Mouse (Mus musculus): ENCODE data around the gene Prkd2. TPM values are rescaled to one million over a fixed set of nuclear protein-coding genes. Genes with fewer than 3 reads are reported as not detected.
A peak's percentile ranks its signal among the peaks of the same experiment; 100 is the strongest.

The Prkd2 gene
- total and polyA plus RNA-seq, 3 experiments, result 15.3 to 26.2 (median 19.9) TPM

- H3K9ac ChIP-seq (ENCODE audit: low read depth, low read length), result no peak overlapping the region
- WGBS, result 34% methylated on average over 5 of the region's 5 CpGs
Observed at GRCm38 (mm10) chr7:16820271-16820763, 22.4 kb upstream of the Prkd2 start.

GRCm38 (mm10) chr7:16821091-16821490, 21.6 kb upstream of the Prkd2 start:
- Histone ChIP-seq H3K9ac (ENCODE audit: low read depth, low read length) (no peak overlapping the region), H3K27ac (no peak overlapping the region; the same call in 1 of the 2 replicates), H3K36me3 (ENCODE audit: control insufficient read depth, insufficient read depth, low read length) (peaks cover 9% of the 10 kb centered on the region; the same call in 1 of the 2 replicates), H3K27me3 (ENCODE audit: control insufficient read depth, insufficient read depth, low read length) (no peaks in the 10 kb centered on the region), H3K79me2 (replicated peaks; ENCODE audit: control insufficient read depth, insufficient read depth, low read length) (peaks cover 9% of the 10 kb centered on the region), H3K4me3 (no peak overlapping the region), H3K4me1 (ENCODE audit: control insufficient read depth, insufficient read depth, low read length) (peaks cover 47% of the 10 kb centered on the region)
- intact Hi-C loops (cut with DNase I), result no loop called here
- no peak for DNase-seq
- 41% methylated on average over 3 of the region's 3 CpGs for WGBS
- TF ChIP-seq POLR2A (IDR thresholded peaks at IDR 0.05; ENCODE audit: insufficient read depth, low read depth, low read length) (no peak), CTCF (IDR thresholded peaks at IDR 0.05) (no peak), EP300 (IDR thresholded peaks at IDR 0.05; ENCODE audit: insufficient read depth, low read depth, low read length) (no peak)

More at GRCm38 (mm10) chr7:16820271-16820763, 22.4 kb upstream of the Prkd2 start:
- Histone ChIP-seq H3K36me3 (ENCODE audit: control insufficient read depth, insufficient read depth, low read length) (peaks cover 9% of the 10 kb centered on the region; the same call in 1 of the 2 replicates), H3K4me1 (ENCODE audit: control insufficient read depth, insufficient read depth, low read length) (peaks cover 44% of the 10 kb centered on the region), H3K79me2 (replicated peaks; ENCODE audit: control insufficient read depth, insufficient read depth, low read length) (peaks cover 9% of the 10 kb centered on the region), H3K4me3 (no peak overlapping the region), H3K27ac (peak overlapping the region; percentile 7), H3K27me3 (ENCODE audit: control insufficient read depth, insufficient read depth, low read length) (no peaks in the 10 kb centered on the region)
- no peak for TF ChIP-seq POLR2A (IDR thresholded peaks at IDR 0.05; ENCODE audit: insufficient read depth, low read depth, low read length)
- intact Hi-C loops (cut with DNase I), result no loop called here
- DNase-seq, result no peak

GRCm38 (mm10) chr7:16821669-16822101, 21.0 kb upstream of the Prkd2 start:
- Histone ChIP-seq H3K4me1 (ENCODE audit: control insufficient read depth, insufficient read depth, low read length) (peaks cover 47% of the 10 kb centered on the region), H3K79me2 (replicated peaks; ENCODE audit: control insufficient read depth, insufficient read depth, low read length) (peaks cover 8% of the 10 kb centered on the region), H3K36me3 (ENCODE audit: control insufficient read depth, insufficient read depth, low read length) (peaks cover 9% of the 10 kb centered on the region; the same call in 1 of the 2 replicates), H3K4me3 (no peak overlapping the region), H3K27ac (no peak overlapping the region; the same call in 1 of the 2 replicates), H3K9ac (ENCODE audit: low read depth, low read length) (no peak overlapping the region), H3K27me3 (ENCODE audit: control insufficient read depth, insufficient read depth, low read length) (no peaks in the 10 kb centered on the region)
- intact Hi-C loops (cut with DNase I), result no loop called here
- WGBS, result 43% methylated on average over 4 of the region's 4 CpGs
- DNase-seq, result no peak
- TF ChIP-seq EP300 (IDR thresholded peaks at IDR 0.05; ENCODE audit: insufficient read depth, low read depth, low read length), result no peak
- no peak for TF ChIP-seq POLR2A (IDR thresholded peaks at IDR 0.05; ENCODE audit: insufficient read depth, low read depth, low read length)
- no peak for TF ChIP-seq CTCF (IDR thresholded peaks at IDR 0.05)

- 0 out of 2 replicates have a peak, but pooled peaks have one; percentile 2 for TF ChIP-seq CTCF (IDR thresholded peaks at IDR 0.05)
- no peak for TF ChIP-seq POLR2A (IDR thresholded peaks at IDR 0.05; ENCODE audit: insufficient read depth, low read depth, low read length)
- TF ChIP-seq EP300 (IDR thresholded peaks at IDR 0.05; ENCODE audit: insufficient read depth, low read depth, low read length), result 0 out of 2 replicates have a peak, but pooled peaks have one; percentile 13
- 34% methylated on average over 5 of the region's 5 CpGs for WGBS
- peaks cover 4% of the 10 kb centered on the region for H3K79me2 ChIP-seq (replicated peaks; ENCODE audit: control insufficient read depth, insufficient read depth, low read length)
- DNase-seq, result peak in 1 of 2 experiments; percentile 73
- no peak overlapping the region for H3K9ac ChIP-seq (ENCODE audit: low read depth, low read length)
- H3K4me3 ChIP-seq, result no peak overlapping the region
- intact Hi-C loops (cut with DNase I), result loop anchor here (1.0 kb wide), 1 partner anchor 68 kb away; the partner anchor contains the start of gene Gng8
- peaks cover 6% of the 10 kb centered on the region; the same call in 1 of the 2 replicates for H3K36me3 ChIP-seq (ENCODE audit: control insufficient read depth, insufficient read depth, low read length)
- H3K4me1 ChIP-seq (ENCODE audit: control insufficient read depth, insufficient read depth, low read length), result peaks cover 43% of the 10 kb centered on the region
- no peaks in the 10 kb centered on the region for H3K27me3 ChIP-seq (ENCODE audit: control insufficient read depth, insufficient read depth, low read length)
- H3K27ac ChIP-seq, result peak overlapping the region; percentile 28; the same call in 1 of the 2 replicates
Observed at GRCm38 (mm10) chr7:16823734-16824133, 19.0 kb upstream of the Prkd2 start.

- Histone ChIP-seq H3K27me3 (ENCODE audit: control insufficient read depth, insufficient read depth, low read length) (no peaks in the 10 kb centered on the region), H3K4me3 (no peak overlapping the region), H3K9ac (ENCODE audit: low read depth, low read length) (no peak overlapping the region), H3K27ac (no peak overlapping the region), H3K36me3 (ENCODE audit: control insufficient read depth, insufficient read depth, low read length) (peaks cover 3% of the 10 kb centered on the region; the same call in 1 of the 2 replicates), H3K79me2 (replicated peaks; ENCODE audit: control insufficient read depth, insufficient read depth, low read length) (peaks cover 2% of the 10 kb centered on the region), H3K4me1 (ENCODE audit: control insufficient read depth, insufficient read depth, low read length) (peaks cover 33% of the 10 kb centered on the region)
- intact Hi-C loops (cut with DNase I), result loop anchor here (2.0 kb wide), 2 partner anchors 17 to 33 kb away; partner anchors contain the start of gene Prkd2
- TF ChIP-seq EP300 (IDR thresholded peaks at IDR 0.05; ENCODE audit: insufficient read depth, low read depth, low read length), result peak; percentile 64; the same call in 1 of the 2 replicates
- TF ChIP-seq POLR2A (IDR thresholded peaks at IDR 0.05; ENCODE audit: insufficient read depth, low read depth, low read length), result no peak
- peak; percentile 78 for TF ChIP-seq CTCF (IDR thresholded peaks at IDR 0.05)
- peak in 1 of 2 experiments; percentile 44 for DNase-seq
- 67% methylated on average over 10 of the region's 10 CpGs for WGBS
Observed at GRCm38 (mm10) chr7:16825785-16826184, 16.9 kb upstream of the Prkd2 start.

GRCm38 (mm10) chr7:16826571-16826970, 16.1 kb upstream of the Prkd2 start:
- no peak overlapping the region for H3K9ac ChIP-seq (ENCODE audit: low read depth, low read length)
- 26% methylated on average over 5 of the region's 5 CpGs for WGBS

More at GRCm38 (mm10) chr7:16826571-16826970, 16.1 kb upstream of the Prkd2 start:
- no peaks in the 10 kb centered on the region for H3K27me3 ChIP-seq (ENCODE audit: control insufficient read depth, insufficient read depth, low read length)
- TF ChIP-seq CTCF (IDR thresholded peaks at IDR 0.05) (no peak), EP300 (IDR thresholded peaks at IDR 0.05; ENCODE audit: insufficient read depth, low read depth, low read length) (0 out of 2 replicates have a peak, but pooled peaks have one; percentile 40)
- peaks cover 29% of the 10 kb centered on the region for H3K4me1 ChIP-seq (ENCODE audit: control insufficient read depth, insufficient read depth, low read length)
- peaks cover 2% of the 10 kb centered on the region for H3K79me2 ChIP-seq (replicated peaks; ENCODE audit: control insufficient read depth, insufficient read depth, low read length)
- H3K36me3 ChIP-seq (ENCODE audit: control insufficient read depth, insufficient read depth, low read length), result peaks cover 3% of the 10 kb centered on the region; the same call in 1 of the 2 replicates
- no peak for DNase-seq
- intact Hi-C loops (cut with DNase I), result loop anchor here (2.0 kb wide), 2 partner anchors 16 to 32 kb away; partner anchors contain the start of gene Prkd2
- H3K4me3 ChIP-seq, result no peak overlapping the region
- H3K27ac ChIP-seq, result no peak overlapping the region

Measured in heart, adult 2 months (tissue).